Mouse (Mus musculus) left cerebral cortex, postnatal 4 days (tissue): ENCODE measurements at regions not wholly inside any gene's neighbourhood (a gene's known extent, or its start where the extent isn't known, plus 50 kb on each side); places are given as distances from the start of the nearest gene placed in this dataset.

ENCODE experiments used
- DNase-seq: peaks from one replicate; pipeline ENCODE4 v3.0.0-alpha.2; 2022
- intact Hi-C: fragments of 180-260 bp; cut with DNase I; formaldehyde crosslinking; loops from one replicate; pipeline ENCODE4 v1.15.1; 2025

- intact Hi-C loops = no loop called here
- DNase-seq = no peak
These were observed 3344.8 kb upstream of the Gm6569 start for GRCm38 (mm10) chr15:70489548-70489947.

GRCm38 (mm10) chr15:70507046-70507818 lies 3327.1 kb upstream of the Gm6569 start:
- intact Hi-C loops = no loop called here
- no peak for DNase-seq

- no peak for DNase-seq
- intact Hi-C loops = no loop called here
These were observed 3313.8 kb upstream of the Gm6569 start for GRCm38 (mm10) chr15:70520551-70520950.

- DNase-seq = peak; percentile 39
- intact Hi-C loops = no loop called here
These were observed 3279.4 kb upstream of the Gm6569 start for GRCm38 (mm10) chr15:70554773-70555582.

- intact Hi-C loops = no loop called here
- no peak for DNase-seq
These were observed 3278.8 kb upstream of the Gm6569 start for GRCm38 (mm10) chr15:70555583-70555894.

GRCm38 (mm10) chr15:70594295-70594694 lies 3240.1 kb upstream of the Gm6569 start:
- intact Hi-C loops = no loop called here
- no peak for DNase-seq

- intact Hi-C loops = no loop called here
- no peak for DNase-seq
These were observed 3233.4 kb upstream of the Gm6569 start for GRCm38 (mm10) chr15:70600762-70601489.

- intact Hi-C loops = no loop called here
These were observed 3229.1 kb upstream of the Gm6569 start for GRCm38 (mm10) chr15:70605251-70605650.

GRCm38 (mm10) chr15:70606896-70607295 lies 3227.5 kb upstream of the Gm6569 start:
- no peak for DNase-seq
- intact Hi-C loops = no loop called here

More at GRCm38 (mm10) chr15:70605251-70605650, 3229.1 kb upstream of the Gm6569 start:
- no peak for DNase-seq

GRCm38 (mm10) chr15:70618131-70618674 lies 3216.2 kb upstream of the Gm6569 start:
- DNase-seq = no peak
- intact Hi-C loops = no loop called here

GRCm38 (mm10) chr15:70641051-70641552 lies 3193.3 kb upstream of the Gm6569 start:
- DNase-seq = no peak
- intact Hi-C loops = no loop called here

GRCm38 (mm10) chr15:70644447-70645202 lies 3189.7 kb upstream of the Gm6569 start:
- no peak for DNase-seq
- intact Hi-C loops = no loop called here

- intact Hi-C loops = no loop called here
- DNase-seq = no peak
These were observed 3158.8 kb upstream of the Gm6569 start for GRCm38 (mm10) chr15:70675549-70675948.

- no peak for DNase-seq
- intact Hi-C loops = no loop called here
These were observed 3129.8 kb upstream of the Gm6569 start for GRCm38 (mm10) chr15:70704547-70704946.

GRCm38 (mm10) chr15:70713736-70714135 lies 3120.6 kb upstream of the Gm6569 start:
- peak; percentile 24 for DNase-seq
- intact Hi-C loops = no loop called here

GRCm38 (mm10) chr15:70727361-70727885 lies 3106.9 kb upstream of the Gm6569 start:
- DNase-seq = no peak

GRCm38 (mm10) chr15:70727956-70728355 lies 3106.4 kb upstream of the Gm6569 start:
- intact Hi-C loops = no loop called here
- DNase-seq = no peak

More at GRCm38 (mm10) chr15:70727361-70727885, 3106.9 kb upstream of the Gm6569 start:
- intact Hi-C loops = no loop called here

GRCm38 (mm10) chr15:70744239-70744638 lies 3090.1 kb upstream of the Gm6569 start:
- DNase-seq = no peak
- intact Hi-C loops = no loop called here

- no peak for DNase-seq
- intact Hi-C loops = no loop called here
These were observed 3070.3 kb upstream of the Gm6569 start for GRCm38 (mm10) chr15:70764045-70764444.

GRCm38 (mm10) chr15:70764513-70764912 lies 3069.8 kb upstream of the Gm6569 start:
- intact Hi-C loops = no loop called here
- no peak for DNase-seq
